Mouse (Mus musculus): ENCODE measurements at regions not wholly inside any gene's neighbourhood (a gene's known extent, or its start where the extent isn't known, plus 50 kb on each side); places are given as distances from the start of the nearest gene placed in this dataset.

GRCm38 (mm10) chr11:24467458-24467857 lies 389.6 kb downstream of the Bcl11a start:
- ATAC-seq: no peak
- no peak overlapping the region for H3K9ac ChIP-seq (ENCODE audit: low read depth, low read length)

GRCm38 (mm10) chr11:24470469-24470868 lies 392.6 kb downstream of the Bcl11a start:
- H3K4me2 ChIP-seq (ENCODE audit: low read length): no peak overlapping the region
- H3K36me3 ChIP-seq (ENCODE audit: control insufficient read depth, insufficient read depth, low read length): no peaks in the 10 kb centered on the region
- no peak overlapping the region for H3K27ac ChIP-seq (ENCODE audit: low read length)
- no peak overlapping the region for H3K9ac ChIP-seq (ENCODE audit: low read depth, low read length)
- no peak overlapping the region for H3K4me3 ChIP-seq (ENCODE audit: low read depth, low read length)
- H3K4me1 ChIP-seq (ENCODE audit: control insufficient read depth, insufficient read depth, low read length): no peaks in the 10 kb centered on the region
- ATAC-seq: no peak
- H3K9me3 ChIP-seq (replicated peaks; ENCODE audit: control insufficient read depth, low read length, poor library complexity, severe bottlenecking): no peaks in the 10 kb centered on the region
- H3K27me3 ChIP-seq (ENCODE audit: control insufficient read depth, insufficient read depth, low read depth, low read length): no peaks in the 10 kb centered on the region

More at GRCm38 (mm10) chr11:24467458-24467857, 389.6 kb downstream of the Bcl11a start:
- Histone ChIP-seq H3K27ac (ENCODE audit: low read length) (no peak overlapping the region), H3K4me1 (ENCODE audit: control insufficient read depth, insufficient read depth, low read length) (no peaks in the 10 kb centered on the region), H3K36me3 (ENCODE audit: control insufficient read depth, insufficient read depth, low read length) (no peaks in the 10 kb centered on the region), H3K4me2 (ENCODE audit: low read length) (no peak overlapping the region), H3K9me3 (replicated peaks; ENCODE audit: control insufficient read depth, low read length, poor library complexity, severe bottlenecking) (no peaks in the 10 kb centered on the region), H3K4me3 (ENCODE audit: low read depth, low read length) (no peak overlapping the region), H3K27me3 (ENCODE audit: control insufficient read depth, insufficient read depth, low read depth, low read length) (no peaks in the 10 kb centered on the region)
- WGBS: 93% methylated on average over 8 of the region's 8 CpGs

- Histone ChIP-seq H3K27ac (ENCODE audit: low read length) (no peak overlapping the region), H3K27me3 (ENCODE audit: control insufficient read depth, insufficient read depth, low read depth, low read length) (no peaks in the 10 kb centered on the region), H3K9ac (ENCODE audit: low read depth, low read length) (no peak overlapping the region), H3K36me3 (ENCODE audit: control insufficient read depth, insufficient read depth, low read length) (no peaks in the 10 kb centered on the region), H3K4me2 (ENCODE audit: low read length) (no peak overlapping the region), H3K4me3 (ENCODE audit: low read depth, low read length) (no peak overlapping the region), H3K9me3 (replicated peaks; ENCODE audit: control insufficient read depth, low read length, poor library complexity, severe bottlenecking) (no peaks in the 10 kb centered on the region), H3K4me1 (ENCODE audit: control insufficient read depth, insufficient read depth, low read length) (no peaks in the 10 kb centered on the region)
- no peak for ATAC-seq
- WGBS: 89% methylated on average over 8 of the region's 8 CpGs
Observed at GRCm38 (mm10) chr11:24472617-24473367, 394.9 kb downstream of the Bcl11a start.

GRCm38 (mm10) chr11:24473368-24474010 lies 395.6 kb downstream of the Bcl11a start:
- ATAC-seq: no peak
- no peaks in the 10 kb centered on the region for H3K4me1 ChIP-seq (ENCODE audit: control insufficient read depth, insufficient read depth, low read length)
- no peaks in the 10 kb centered on the region for H3K36me3 ChIP-seq (ENCODE audit: control insufficient read depth, insufficient read depth, low read length)
- H3K9ac ChIP-seq (ENCODE audit: low read depth, low read length): no peak overlapping the region
- no peak overlapping the region for H3K27ac ChIP-seq (ENCODE audit: low read length)
- H3K9me3 ChIP-seq (replicated peaks; ENCODE audit: control insufficient read depth, low read length, poor library complexity, severe bottlenecking): no peaks in the 10 kb centered on the region
- H3K4me3 ChIP-seq (ENCODE audit: low read depth, low read length): no peak overlapping the region
- no peaks in the 10 kb centered on the region for H3K27me3 ChIP-seq (ENCODE audit: control insufficient read depth, insufficient read depth, low read depth, low read length)
- WGBS: 49% methylated on average over 7 of the region's 7 CpGs
- no peak overlapping the region for H3K4me2 ChIP-seq (ENCODE audit: low read length)

GRCm38 (mm10) chr11:24502722-24503424 lies 425.0 kb downstream of the Bcl11a start:
- Histone ChIP-seq H3K4me2 (ENCODE audit: low read length) (no peak overlapping the region), H3K36me3 (ENCODE audit: control insufficient read depth, insufficient read depth, low read length) (no peaks in the 10 kb centered on the region), H3K27ac (ENCODE audit: low read length) (no peak overlapping the region), H3K9me3 (replicated peaks; ENCODE audit: control insufficient read depth, low read length, poor library complexity, severe bottlenecking) (no peaks in the 10 kb centered on the region), H3K27me3 (ENCODE audit: control insufficient read depth, insufficient read depth, low read depth, low read length) (no peaks in the 10 kb centered on the region), H3K4me1 (ENCODE audit: control insufficient read depth, insufficient read depth, low read length) (no peaks in the 10 kb centered on the region; the same call in 1 of the 2 replicates), H3K9ac (ENCODE audit: low read depth, low read length) (no peak overlapping the region), H3K4me3 (ENCODE audit: low read depth, low read length) (no peak overlapping the region)
- no peak for ATAC-seq
- 21% methylated on average over 11 of the region's 11 CpGs for WGBS

- H3K4me2 ChIP-seq (ENCODE audit: low read length): no peak overlapping the region
- no peaks in the 10 kb centered on the region for H3K4me1 ChIP-seq (ENCODE audit: control insufficient read depth, insufficient read depth, low read length)
Observed at GRCm38 (mm10) chr11:24515568-24515967, 437.7 kb downstream of the Bcl11a start.

GRCm38 (mm10) chr11:24535462-24535861 lies 457.6 kb downstream of the Bcl11a start:
- H3K9me3 ChIP-seq (replicated peaks; ENCODE audit: control insufficient read depth, low read length, poor library complexity, severe bottlenecking): no peaks in the 10 kb centered on the region
- H3K4me2 ChIP-seq (ENCODE audit: low read length): no peak overlapping the region
- H3K36me3 ChIP-seq (ENCODE audit: control insufficient read depth, insufficient read depth, low read length): no peaks in the 10 kb centered on the region
- no peak overlapping the region for H3K4me3 ChIP-seq (ENCODE audit: low read depth, low read length)
- WGBS: 72% methylated on average over 7 of the region's 7 CpGs
- no peak for ATAC-seq
- no peaks in the 10 kb centered on the region for H3K4me1 ChIP-seq (ENCODE audit: control insufficient read depth, insufficient read depth, low read length)
- no peak overlapping the region for H3K9ac ChIP-seq (ENCODE audit: low read depth, low read length)
- H3K27ac ChIP-seq (ENCODE audit: low read length): no peak overlapping the region
- no peaks in the 10 kb centered on the region for H3K27me3 ChIP-seq (ENCODE audit: control insufficient read depth, insufficient read depth, low read depth, low read length)

More at GRCm38 (mm10) chr11:24515568-24515967, 437.7 kb downstream of the Bcl11a start:
- no peaks in the 10 kb centered on the region for H3K9me3 ChIP-seq (replicated peaks; ENCODE audit: control insufficient read depth, low read length, poor library complexity, severe bottlenecking)
- no peaks in the 10 kb centered on the region for H3K36me3 ChIP-seq (ENCODE audit: control insufficient read depth, insufficient read depth, low read length)
- H3K27ac ChIP-seq (ENCODE audit: low read length): no peak overlapping the region
- no peak overlapping the region for H3K9ac ChIP-seq (ENCODE audit: low read depth, low read length)
- ATAC-seq: no peak
- H3K4me3 ChIP-seq (ENCODE audit: low read depth, low read length): no peak overlapping the region
- H3K27me3 ChIP-seq (ENCODE audit: control insufficient read depth, insufficient read depth, low read depth, low read length): no peaks in the 10 kb centered on the region

GRCm38 (mm10) chr11:24537721-24538120 lies 459.9 kb downstream of the Bcl11a start:
- no peaks in the 10 kb centered on the region for H3K9me3 ChIP-seq (replicated peaks; ENCODE audit: control insufficient read depth, low read length, poor library complexity, severe bottlenecking)
- H3K27me3 ChIP-seq (ENCODE audit: control insufficient read depth, insufficient read depth, low read depth, low read length): no peaks in the 10 kb centered on the region
- H3K27ac ChIP-seq (ENCODE audit: low read length): no peak overlapping the region
- no peak overlapping the region for H3K4me3 ChIP-seq (ENCODE audit: low read depth, low read length)
- no peaks in the 10 kb centered on the region for H3K4me1 ChIP-seq (ENCODE audit: control insufficient read depth, insufficient read depth, low read length)
- no peak overlapping the region for H3K9ac ChIP-seq (ENCODE audit: low read depth, low read length)
- ATAC-seq: no peak
- H3K36me3 ChIP-seq (ENCODE audit: control insufficient read depth, insufficient read depth, low read length): no peaks in the 10 kb centered on the region
- no peak overlapping the region for H3K4me2 ChIP-seq (ENCODE audit: low read length)

GRCm38 (mm10) chr11:24569655-24570054 lies 491.8 kb downstream of the Bcl11a start:
- no peak for ATAC-seq
- H3K9ac ChIP-seq (ENCODE audit: low read depth, low read length): no peak overlapping the region
- H3K4me2 ChIP-seq (ENCODE audit: low read length): no peak overlapping the region
- no peaks in the 10 kb centered on the region for H3K36me3 ChIP-seq (ENCODE audit: control insufficient read depth, insufficient read depth, low read length)
- H3K4me3 ChIP-seq (ENCODE audit: low read depth, low read length): no peak overlapping the region
- H3K4me1 ChIP-seq (ENCODE audit: control insufficient read depth, insufficient read depth, low read length): no peaks in the 10 kb centered on the region
- H3K9me3 ChIP-seq (replicated peaks; ENCODE audit: control insufficient read depth, low read length, poor library complexity, severe bottlenecking): no peaks in the 10 kb centered on the region
- no peak overlapping the region for H3K27ac ChIP-seq (ENCODE audit: low read length)
- H3K27me3 ChIP-seq (ENCODE audit: control insufficient read depth, insufficient read depth, low read depth, low read length): no peaks in the 10 kb centered on the region
